Mouse (Mus musculus): ENCODE data around the gene Coa5. TPM values are rescaled to one million over a fixed set of nuclear protein-coding genes. Genes with fewer than 3 reads are reported as not detected.

Coa5 gene
- polyA plus RNA-seq, 2 experiments: 22.7 to 29.5 TPM

DNA sequence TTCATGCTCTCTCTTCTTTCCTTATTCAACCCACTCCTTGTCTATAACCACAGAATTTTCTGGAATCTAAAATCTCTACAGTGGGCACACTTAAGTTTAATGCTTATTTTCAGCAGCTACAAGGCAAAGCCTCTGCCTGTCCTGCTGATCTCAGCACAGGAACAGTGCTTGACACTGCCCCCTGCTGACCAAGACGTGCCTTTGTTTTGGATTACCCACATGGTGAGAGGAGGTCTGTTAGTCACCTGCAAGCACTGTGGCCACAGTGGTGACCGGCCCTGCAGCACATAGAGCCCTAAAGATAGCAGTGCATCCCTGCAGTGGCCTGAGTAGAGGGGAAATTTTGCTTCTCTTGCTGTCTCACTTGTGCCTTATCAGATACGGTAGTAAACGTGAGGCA is 28.2 kb downstream of the Coa5 start:
- TF ChIP-seq EP300 (IDR thresholded peaks at IDR 0.05; ENCODE audit: low read depth) (no peak), CTCF (IDR thresholded peaks at IDR 0.05; ENCODE audit: low read depth) (peak; percentile 86)
- WGBS (ENCODE audit: insufficient replicate concordance): 45% methylated on average over 4 of the region's 4 CpGs
- no peak overlapping the region for H3K27ac ChIP-seq

DNA sequence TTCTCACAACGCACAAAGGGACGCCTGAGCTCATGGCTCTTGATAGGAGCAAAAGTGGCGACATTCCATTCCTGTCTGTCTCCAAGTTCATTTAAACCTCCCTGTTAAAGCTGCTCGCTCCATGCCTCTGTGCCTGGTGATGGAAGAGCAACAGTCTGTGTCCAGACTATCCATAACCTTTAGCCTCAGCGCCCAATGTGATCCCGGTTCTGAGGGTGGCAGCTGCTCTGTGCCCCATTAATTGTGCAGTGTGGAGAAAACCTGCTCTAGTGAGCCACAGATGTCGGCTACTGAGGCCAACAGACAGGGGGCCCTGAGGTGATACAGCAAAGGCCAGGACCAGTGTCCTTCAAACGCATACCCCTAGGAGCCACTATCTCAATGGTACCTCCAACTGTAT is 30.2 kb downstream of the Coa5 start:
- Histone ChIP-seq H3K4me1 (replicated peaks; ENCODE audit: control insufficient read depth in 2 of 2, insufficient read depth in 2 of 2, low read length in 1 of 2) (no peaks in the 10 kb centered on the region), H3K36me3 (replicated peaks; ENCODE audit: control insufficient read depth, insufficient read depth, low read depth) (no peaks in the 10 kb centered on the region), H3K27me3 (ENCODE audit: control insufficient read depth, insufficient read depth, low read length) (no peaks in the 10 kb centered on the region), H3K4me3 (ENCODE audit: insufficient read depth in 1 of 2, low read depth in 2 of 2, low read length in 2 of 2) (no peak overlapping the region), H3K9ac (replicated peaks) (no peak overlapping the region), H3K9me3 (ENCODE audit: control insufficient read depth, low read length) (no peaks in the 10 kb centered on the region), H3K27ac (no peak overlapping the region), H3K4me2 (ENCODE audit: low read depth) (no peak overlapping the region)
- no peak for TF ChIP-seq CTCF (IDR thresholded peaks at IDR 0.05; ENCODE audit: low read depth)
- TF ChIP-seq EP300 (IDR thresholded peaks at IDR 0.05; ENCODE audit: low read depth): no peak
- WGBS (ENCODE audit: insufficient replicate concordance): 72% methylated on average over 8 of the region's 8 CpGs
- no peak for DNase-seq (ENCODE audit: low read depth in 3 of 3, low spot score in 3 of 3)
- ATAC-seq (ENCODE audit: insufficient read depth): no peak

More for the DNA sequence above, 28.2 kb downstream of the Coa5 start:
- DNase-seq (ENCODE audit: low read depth in 3 of 3, low spot score in 3 of 3) (peak in 2 of 3 experiments; percentile 9 to 19), ATAC-seq (ENCODE audit: insufficient read depth) (no peak)
- H3K9ac ChIP-seq (replicated peaks): no peak overlapping the region
- H3K4me1 ChIP-seq (replicated peaks; ENCODE audit: control insufficient read depth in 2 of 2, insufficient read depth in 2 of 2, low read length in 1 of 2): no peaks in the 10 kb centered on the region
- no peaks in the 10 kb centered on the region for H3K27me3 ChIP-seq (ENCODE audit: control insufficient read depth, insufficient read depth, low read length)
- H3K9me3 ChIP-seq (ENCODE audit: control insufficient read depth, low read length): no peaks in the 10 kb centered on the region
- no peaks in the 10 kb centered on the region for H3K36me3 ChIP-seq (replicated peaks; ENCODE audit: control insufficient read depth, insufficient read depth, low read depth)
- H3K4me3 ChIP-seq (ENCODE audit: insufficient read depth in 1 of 2, low read depth in 2 of 2, low read length in 2 of 2): no peak overlapping the region
- H3K4me2 ChIP-seq (ENCODE audit: low read depth): no peak overlapping the region

DNA sequence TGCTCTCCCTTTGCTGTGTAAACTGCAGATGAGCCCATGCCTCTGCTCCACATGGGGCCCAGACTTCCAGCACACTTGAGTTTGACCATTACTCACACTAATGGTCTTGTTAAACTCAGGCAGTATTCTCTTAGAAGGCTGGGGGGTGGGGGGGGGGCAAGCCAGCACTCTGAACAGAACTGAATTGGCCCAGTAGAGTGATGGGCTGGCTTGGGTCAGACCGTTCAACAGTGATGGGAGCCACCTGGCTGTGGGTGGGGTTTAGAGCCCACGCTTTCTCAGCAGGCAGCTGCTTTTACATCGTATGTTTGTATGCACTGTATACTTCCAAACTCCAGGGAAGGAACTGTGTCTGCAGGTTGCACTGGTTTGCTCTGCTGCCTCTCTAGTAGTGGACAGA is 30.9 kb downstream of the Coa5 start:
- TF ChIP-seq CTCF (IDR thresholded peaks at IDR 0.05; ENCODE audit: low read depth): no peak
- TF ChIP-seq EP300 (IDR thresholded peaks at IDR 0.05; ENCODE audit: low read depth): no peak
- Histone ChIP-seq H3K4me1 (replicated peaks; ENCODE audit: control insufficient read depth in 2 of 2, insufficient read depth in 2 of 2, low read length in 1 of 2) (no peaks in the 10 kb centered on the region), H3K27ac (no peak overlapping the region), H3K36me3 (replicated peaks; ENCODE audit: control insufficient read depth, insufficient read depth, low read depth) (no peaks in the 10 kb centered on the region), H3K4me2 (ENCODE audit: low read depth) (no peak overlapping the region), H3K4me3 (ENCODE audit: insufficient read depth in 1 of 2, low read depth in 2 of 2, low read length in 2 of 2) (no peak overlapping the region), H3K27me3 (ENCODE audit: control insufficient read depth, insufficient read depth, low read length) (no peaks in the 10 kb centered on the region), H3K9me3 (ENCODE audit: control insufficient read depth, low read length) (no peaks in the 10 kb centered on the region), H3K9ac (replicated peaks) (no peak overlapping the region)
- ATAC-seq (ENCODE audit: insufficient read depth) (no peak), DNase-seq (ENCODE audit: low read depth in 3 of 3, low spot score in 3 of 3) (no peak)
- 67% methylated on average over 3 of the region's 3 CpGs for WGBS (ENCODE audit: insufficient replicate concordance)

DNA sequence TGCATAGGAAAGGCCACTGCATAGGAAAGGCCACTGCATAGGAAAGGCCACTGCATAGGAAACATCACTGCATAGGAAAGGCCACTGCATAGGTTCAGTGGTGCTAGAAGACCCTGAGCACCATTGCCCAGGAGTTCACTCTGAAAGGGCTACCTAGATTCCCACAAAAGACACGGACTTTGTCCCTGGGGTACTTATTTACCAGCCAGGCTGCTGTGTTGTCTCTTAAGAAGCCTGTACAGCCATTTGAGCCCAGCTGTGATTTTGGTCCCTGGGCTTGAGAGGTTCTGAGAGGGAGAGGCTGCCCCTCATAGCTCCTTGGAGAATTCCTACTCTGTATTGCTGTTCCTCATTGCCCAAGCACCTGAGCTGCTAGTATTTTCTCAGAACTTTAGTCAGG is 33.4 kb downstream of the Coa5 start:
- Histone ChIP-seq H3K4me1 (replicated peaks; ENCODE audit: control insufficient read depth in 2 of 2, insufficient read depth in 2 of 2, low read length in 1 of 2) (no peaks in the 10 kb centered on the region), H3K9me3 (ENCODE audit: control insufficient read depth, low read length) (no peaks in the 10 kb centered on the region), H3K4me3 (ENCODE audit: insufficient read depth in 1 of 2, low read depth in 2 of 2, low read length in 2 of 2) (no peak overlapping the region), H3K27me3 (ENCODE audit: control insufficient read depth, insufficient read depth, low read length) (no peaks in the 10 kb centered on the region), H3K9ac (replicated peaks) (no peak overlapping the region), H3K36me3 (replicated peaks; ENCODE audit: control insufficient read depth, insufficient read depth, low read depth) (no peaks in the 10 kb centered on the region), H3K27ac (no peak overlapping the region), H3K4me2 (ENCODE audit: low read depth) (no peak overlapping the region)
- TF ChIP-seq EP300 (IDR thresholded peaks at IDR 0.05; ENCODE audit: low read depth): no peak
- no peak for TF ChIP-seq CTCF (IDR thresholded peaks at IDR 0.05; ENCODE audit: low read depth)
- ATAC-seq (ENCODE audit: insufficient read depth): no peak
- 32% methylated on average over 1 of the region's 1 CpGs for WGBS (ENCODE audit: insufficient replicate concordance)
- DNase-seq (ENCODE audit: low read depth in 3 of 3, low spot score in 3 of 3): no peak

DNA sequence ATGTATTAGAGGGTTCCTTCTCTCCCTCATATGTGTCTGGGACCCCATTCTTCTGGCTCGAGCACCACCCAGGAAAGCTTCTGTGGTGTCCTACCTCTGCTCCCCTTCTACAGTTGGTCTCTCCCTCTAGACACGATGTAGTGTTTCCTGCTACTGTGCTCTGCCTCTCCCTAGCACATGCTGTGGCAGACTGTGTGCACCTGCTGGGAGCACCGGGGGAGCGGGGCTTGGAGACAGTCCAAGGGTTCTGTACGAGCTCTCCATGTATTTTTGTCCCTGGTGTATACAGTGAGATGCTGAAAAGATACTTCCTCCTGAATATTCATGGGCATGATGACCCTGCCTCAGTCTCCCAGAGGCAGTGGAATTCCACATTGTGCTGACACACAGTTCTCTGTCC is 36.7 kb downstream of the Coa5 start:
- Histone ChIP-seq H3K27me3 (ENCODE audit: control insufficient read depth, insufficient read depth, low read length) (no peaks in the 10 kb centered on the region), H3K4me2 (ENCODE audit: low read depth) (no peak overlapping the region), H3K9me3 (ENCODE audit: control insufficient read depth, low read length) (no peaks in the 10 kb centered on the region), H3K27ac (no peak overlapping the region), H3K36me3 (replicated peaks; ENCODE audit: control insufficient read depth, insufficient read depth, low read depth) (no peaks in the 10 kb centered on the region), H3K9ac (replicated peaks) (no peak overlapping the region), H3K4me3 (ENCODE audit: insufficient read depth in 1 of 2, low read depth in 2 of 2, low read length in 2 of 2) (no peak overlapping the region), H3K4me1 (replicated peaks; ENCODE audit: control insufficient read depth in 2 of 2, insufficient read depth in 2 of 2, low read length in 1 of 2) (no peaks in the 10 kb centered on the region)
- TF ChIP-seq CTCF (IDR thresholded peaks at IDR 0.05; ENCODE audit: low read depth) (no peak), EP300 (IDR thresholded peaks at IDR 0.05; ENCODE audit: low read depth) (no peak)
- DNase-seq (ENCODE audit: low read depth in 3 of 3, low spot score in 3 of 3) (no peak), ATAC-seq (ENCODE audit: insufficient read depth) (no peak)
- 62% methylated on average over 5 of the region's 5 CpGs for WGBS (ENCODE audit: insufficient replicate concordance)
